Comparison of ENCODE assay signal across 8 mouse cellular contexts in genomic region chr9:115308401-115308800, GRCm38 (mm10). TPM values are rescaled to one million over a fixed set of nuclear protein-coding genes. Genes with fewer than 3 reads are reported as not detected.
DNase-seq lines count a peak whose midpoint lies in the region; ATAC-seq and TF ChIP-seq lines count a peak whose summit lies in the region.

No protein-coding gene starts in this region.

- peak overlapping the region; percentile 61 for H3K4me2 ChIP-seq in hindbrain, embryonic 16.5 days (ENCODE audit: low read length)
- H3K4me2 ChIP-seq in midbrain, postnatal 0 days (ENCODE audit: low read depth, low read length, poor library complexity, severe bottlenecking): peak overlapping the region; percentile 67

- no peak for DNase-seq in layer of hippocampus, adult 2 months (ENCODE audit: low spot score in 2 of 2)
- DNase-seq in layer of hippocampus, postnatal 10 days (ENCODE audit: low spot score in 2 of 2): no peak
- no peak for DNase-seq in midbrain, postnatal 0 days (ENCODE audit: low spot score)
- DNase-seq in cerebellum, adult 11 months: no peak
- DNase-seq in frontal cortex, adult 2 months (ENCODE audit: extremely low spot score in 1 of 2, low spot score in 1 of 2): no peak
- no peak for DNase-seq in layer of hippocampus, postnatal 25 days (ENCODE audit: extremely low spot score in 1 of 2, low spot score in 1 of 2)

- TF ChIP-seq POLR2A in cortical plate, adult 2 months (IDR thresholded peaks at IDR 0.05; ENCODE audit: extremely low read depth, insufficient read depth, low read length): no peak

- H3K4me3 ChIP-seq in layer of hippocampus, adult 2 months: peak overlapping the region; percentile 78
- H3K4me3 ChIP-seq in cortical plate, adult 2 months (ENCODE audit: insufficient read depth, low read length): peak overlapping the region; percentile 79
- H3K4me3 ChIP-seq in hindbrain, embryonic 16.5 days (ENCODE audit: low read length): peak overlapping the region; percentile 98
- peak overlapping the region; percentile 99 for H3K4me3 ChIP-seq in midbrain, postnatal 0 days (ENCODE audit: low read depth, low read length)

- H3K4me1 ChIP-seq in cortical plate, adult 2 months (ENCODE audit: control insufficient read depth, insufficient read depth, low read length): peaks cover 7% of the 10 kb centered on the region
- H3K4me1 ChIP-seq in hindbrain, embryonic 16.5 days (ENCODE audit: control insufficient read depth, insufficient read depth, low read depth, low read length): peaks cover 28% of the 10 kb centered on the region
- H3K4me1 ChIP-seq in midbrain, postnatal 0 days (ENCODE audit: insufficient read depth, low read length): peaks cover 9% of the 10 kb centered on the region; the same call in 1 of the 2 replicates

- 13% methylated on average over 4 of the region's 4 CpGs for WGBS in hindbrain, embryonic 16.5 days
- 7% methylated on average over 4 of the region's 4 CpGs for WGBS in midbrain, postnatal 0 days

- 0 out of 2 replicates have a peak, but pooled peaks have one; percentile 18 for TF ChIP-seq CTCF in layer of hippocampus, adult 2 months (conservative IDR thresholded peaks at IDR 0.05)
- TF ChIP-seq CTCF in cortical plate, adult 2 months (IDR thresholded peaks at IDR 0.05; ENCODE audit: extremely low read depth, insufficient read depth, low read length): no peak
- peak; percentile 34 for TF ChIP-seq CTCF in midbrain, postnatal 0 days (IDR thresholded peaks at IDR 0.05)

- no peaks in the 10 kb centered on the region for H3K36me3 ChIP-seq in hindbrain, embryonic 16.5 days (ENCODE audit: control insufficient read depth, insufficient read depth, low read length)
- H3K36me3 ChIP-seq in midbrain, postnatal 0 days (ENCODE audit: insufficient read depth, low read length): no peaks in the 10 kb centered on the region

- peak overlapping the region; percentile 5; the same call in 1 of the 2 replicates for H3K27ac ChIP-seq in layer of hippocampus, adult 2 months
- no peak overlapping the region for H3K27ac ChIP-seq in cortical plate, adult 2 months (ENCODE audit: insufficient read depth, low read length)
- no peak overlapping the region for H3K27ac ChIP-seq in hindbrain, embryonic 16.5 days (ENCODE audit: low read depth, low read length)
- 0 out of 2 replicates have a peak overlapping the region, but pooled peaks have one; percentile 94 for H3K27ac ChIP-seq in midbrain, postnatal 0 days (ENCODE audit: low read depth, low read length)

- no peak overlapping the region; the same call in 1 of the 2 replicates for H3K9ac ChIP-seq in hindbrain, embryonic 16.5 days (ENCODE audit: low read depth, low read length)
- H3K9ac ChIP-seq in midbrain, postnatal 0 days (replicated peaks; ENCODE audit: low read length, poor library complexity, severe bottlenecking): peak overlapping the region; percentile 95; the same call in 1 of the 2 replicates

- ATAC-seq in hindbrain, embryonic 16.5 days: no peak
- ATAC-seq in midbrain, postnatal 0 days (ENCODE audit: low FRiP score): no peak

- H3K27me3 ChIP-seq in hindbrain, embryonic 16.5 days (replicated peaks; ENCODE audit: control insufficient read depth, insufficient read depth, low read length): no peaks in the 10 kb centered on the region
- no peaks in the 10 kb centered on the region for H3K27me3 ChIP-seq in midbrain, postnatal 0 days (ENCODE audit: insufficient read depth, low read length)

- H3K9me3 ChIP-seq in hindbrain, embryonic 16.5 days (ENCODE audit: control insufficient read depth, low read length): no peaks in the 10 kb centered on the region
- H3K9me3 ChIP-seq in midbrain, postnatal 0 days (ENCODE audit: low read length): no peaks in the 10 kb centered on the region

RNA-seq across cellular contexts. Expression of gene Stt3b, which starts 1.8 kb away (rescaled TPM):
- total RNA-seq in layer of hippocampus, adult 2 months (2021): 10 to 100 TPM; 76.4 to 79.4 TPM
- total RNA-seq in layer of hippocampus, postnatal 10 days (2021): 100 to 1,000 TPM in 1 of 2 experiments, 10 to 100 TPM in 1; 98.2 to 105 TPM
- 47.0 and 48.3 TPM in 2 replicates for polyA plus RNA-seq in cortical plate, adult 2 months (2012; rRNA removed)
- polyA plus RNA-seq in hindbrain, embryonic 16.5 days (2015; fragmentation: Nextera tagmentation; extraction: Ambion mirVana): 83.3 and 93.7 TPM in 2 replicates
- 93.4 and 94.0 TPM in 2 replicates for total RNA-seq in midbrain, postnatal 0 days (2014; rRNA removed)
- polyA plus RNA-seq in midbrain, postnatal 0 days (2015; fragmentation: Nextera tagmentation; extraction: Ambion mirVana): 50.9 and 56.6 TPM in 2 replicates
- 44.5 and 44.6 TPM in 2 replicates for polyA plus RNA-seq in frontal cortex, adult 2 months (2012; rRNA removed)
- total RNA-seq in layer of hippocampus, postnatal 25 days (2021): 10 to 100 TPM; 81.8 to 83.6 TPM

Comparison
In these comparisons a context has a peak if more than half of its experiments do, and no peak if none do; other contexts are left out.
1. H3K27ac ChIP-seq: peak in layer of hippocampus, adult 2 months (single experiment) and midbrain, postnatal 0 days (single experiment); none in cortical plate, adult 2 months (single experiment) and hindbrain, embryonic 16.5 days (single experiment).
2. Peak in every context shown above with its lines, with median percentiles within 50 percentile points of each other: H3K4me3 ChIP-seq.